Mouse (Mus musculus) olfactory bulb, adult 2 months (tissue): ENCODE results near the gene Fbn1. TPM values are rescaled to one million over a fixed set of nuclear protein-coding genes. Genes with fewer than 3 reads are reported as not detected.

Source experiments
- H3K27ac ChIP-seq: fragments of 200-500 bp; 2 replicates; pipeline ENCODE4 v1.5.1; 2012; ENCODE audit warnings: low read depth, low read length; ENCODE audit not compliant: insufficient read depth
- H3K4me1 ChIP-seq: fragments of 200-500 bp; 2 replicates; pipeline ENCODE4 v1.6.1; 2012; ENCODE audit warnings: low read length; ENCODE audit not compliant: control insufficient read depth, insufficient read depth
- H3K4me3 ChIP-seq: fragments of 200-500 bp; 2 replicates; pipeline ENCODE4 v1.5.1; 2012; ENCODE audit warnings: mild to moderate bottlenecking, low read depth, low read length, moderate library complexity; ENCODE audit not compliant: insufficient read depth
- CTCF ChIP-seq: fragments of 200-500 bp; IDR thresholded peaks from 2 replicates; pipeline ENCODE4 v1.5.1; 2012; ENCODE audit warnings: low read depth, mild to moderate bottlenecking, low read length, moderate library complexity; ENCODE audit not compliant: insufficient read depth
- POLR2A ChIP-seq: fragments of 200-500 bp; IDR thresholded peaks from 2 replicates; pipeline ENCODE4 v1.6.1; 2012; ENCODE audit warnings: mild to moderate bottlenecking, low read depth, low read length, moderate library complexity; ENCODE audit not compliant: insufficient read depth
- WGBS: fragments of 180-500 bp; shearing (Covaris S2); methylation state at CpG from one replicate; pipeline ENCODE4 v1.1.7; 2018; 5-methylcytosine and 5-hydroxymethylcytosine counted together
- polyA plus RNA-seq: library from polyadenylated mRNA; stranded (reverse); fragments of >200 nt; gene quantifications from 2 replicates; pipeline ENCODE4 v1.2.4, GENCODE M21; 2012; ENCODE audit warnings: low replicate concordance; ENCODE audit not compliant: missing spikeins, insufficient read depth, insufficient read length

The Fbn1 gene
- not detected in 2 replicates for polyA plus RNA-seq

DNA sequence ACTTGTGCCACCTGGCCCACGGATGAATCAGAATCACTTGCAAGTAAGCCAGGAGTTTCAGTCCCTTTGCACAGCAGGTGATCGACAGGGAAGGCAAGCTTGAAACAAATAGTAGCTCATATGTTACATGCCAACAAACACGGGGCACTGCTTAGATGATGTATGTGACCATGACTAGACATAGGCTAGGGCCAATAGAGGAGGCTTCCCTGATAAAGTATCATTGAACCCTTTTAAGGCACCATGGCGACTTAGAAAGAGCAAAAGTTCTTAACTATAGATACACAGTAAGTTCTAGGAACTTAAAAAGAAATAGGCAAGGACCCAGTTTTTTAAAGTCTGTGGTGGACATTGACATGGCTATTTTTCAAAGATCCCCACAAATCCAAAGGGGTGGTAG is at the start of gene Fbn1:
Gene Fbn1 (minus strand): TSS at position 101 of the 400 bp plus-strand sequence.
- Histone ChIP-seq H3K4me3 (peak within 1 kb of the TSS; percentile 27), H3K27ac (no peak within 1 kb of the TSS), H3K4me1 (peaks cover 16% of the 10 kb centered on the region)
- TF ChIP-seq POLR2A (no peak), CTCF (no peak)
- WGBS: 89% methylated on average over 4 of the region's 4 CpGs

DNA sequence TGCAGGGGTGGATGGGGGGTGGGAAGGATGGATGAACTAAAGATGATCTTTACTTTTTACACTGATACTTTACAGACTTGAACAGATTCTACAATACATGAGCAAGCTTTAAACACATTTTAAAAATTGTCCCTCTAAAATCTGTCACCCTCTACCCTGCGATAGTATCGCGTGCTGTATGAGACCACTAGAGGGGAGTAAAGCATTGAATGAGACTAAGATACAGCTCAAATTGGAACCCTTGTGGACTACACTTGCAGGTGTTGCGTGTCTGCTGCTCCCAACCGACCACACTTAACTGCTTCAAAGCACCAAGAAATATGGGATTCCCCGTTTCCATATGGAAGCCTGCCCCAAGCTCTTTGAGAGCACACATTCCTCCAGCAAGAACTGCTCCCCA is 48.0 kb upstream of the Fbn1 start:
- no peak for TF ChIP-seq CTCF
- no peak for TF ChIP-seq POLR2A
- Histone ChIP-seq H3K4me1 (no peaks in the 10 kb centered on the region), H3K4me3 (no peak overlapping the region), H3K27ac (no peak overlapping the region)
- WGBS: 74% methylated on average over 6 of the region's 6 CpGs

- no peak overlapping the region for H3K4me3 ChIP-seq
- WGBS: 75% methylated on average over 1 of the region's 1 CpGs
- H3K4me1 ChIP-seq: no peaks in the 10 kb centered on the region
- TF ChIP-seq POLR2A (no peak), CTCF (no peak)
- no peak overlapping the region for H3K27ac ChIP-seq
Observed at GRCm38 (mm10) chr2:125548806-125549578, 41.2 kb upstream of the Fbn1 start.

GRCm38 (mm10) chr2:125544986-125545385 is 37.2 kb upstream of the Fbn1 start:
- Histone ChIP-seq H3K27ac (no peak overlapping the region), H3K4me1 (no peaks in the 10 kb centered on the region), H3K4me3 (no peak overlapping the region)
- WGBS: 90% methylated on average over 3 of the region's 3 CpGs
- no peak for TF ChIP-seq CTCF
- no peak for TF ChIP-seq POLR2A

DNA sequence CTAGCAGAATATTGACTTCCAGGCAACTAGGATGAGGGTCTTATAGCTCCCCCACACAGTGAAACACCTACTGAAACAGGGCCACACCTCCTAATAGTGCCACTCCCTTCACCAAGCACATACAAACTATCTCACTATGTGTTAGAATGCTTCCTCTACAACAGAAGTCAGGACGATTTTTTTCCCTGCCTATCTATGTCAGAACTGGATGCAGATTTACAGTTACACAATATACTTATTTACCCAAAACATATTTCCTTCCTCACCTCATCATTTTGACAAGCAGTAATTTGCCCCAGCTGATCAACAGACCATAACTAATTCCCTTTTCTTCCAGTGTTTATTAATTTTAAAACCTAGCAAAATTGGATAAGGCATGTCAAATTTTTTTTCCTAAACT is 35.9 kb upstream of the Fbn1 start:
- H3K4me3 ChIP-seq: no peak overlapping the region
- TF ChIP-seq POLR2A (no peak), CTCF (no peak)
- no peaks in the 10 kb centered on the region for H3K4me1 ChIP-seq
- WGBS: 74% methylated on average over 1 of the region's 1 CpGs
- no peak overlapping the region for H3K27ac ChIP-seq

- TF ChIP-seq CTCF (no peak), POLR2A (no peak)
- WGBS: 84% methylated on average over 7 of the region's 7 CpGs
- no peaks in the 10 kb centered on the region for H3K4me1 ChIP-seq
- H3K27ac ChIP-seq: no peak overlapping the region
- H3K4me3 ChIP-seq: no peak overlapping the region
Observed at GRCm38 (mm10) chr2:125541451-125541850, 33.7 kb upstream of the Fbn1 start.

DNA sequence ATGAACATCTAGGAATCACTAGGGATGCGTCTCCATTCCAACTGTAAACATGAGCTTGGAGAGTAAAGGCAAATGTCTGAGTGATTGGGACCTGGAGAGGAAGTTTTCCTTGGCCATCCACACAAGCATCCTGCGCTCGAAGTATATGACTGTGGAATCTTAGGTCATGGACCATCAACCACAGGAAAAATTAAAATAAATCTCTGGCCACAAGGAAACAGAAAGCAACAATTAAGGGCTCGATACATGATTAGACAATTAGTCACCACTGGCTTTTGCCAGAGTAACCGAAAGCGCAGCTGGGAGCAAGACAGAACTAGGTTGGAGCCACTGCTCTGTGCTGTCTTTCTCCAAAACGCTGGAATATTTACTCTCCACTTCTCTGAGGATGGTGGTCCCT is 32.8 kb upstream of the Fbn1 start:
- no peak overlapping the region for H3K4me3 ChIP-seq
- no peaks in the 10 kb centered on the region for H3K4me1 ChIP-seq
- 67% methylated on average over 7 of the region's 7 CpGs for WGBS
- H3K27ac ChIP-seq: no peak overlapping the region
- no peak for TF ChIP-seq CTCF

- Histone ChIP-seq H3K4me3 (no peak overlapping the region), H3K4me1 (no peaks in the 10 kb centered on the region), H3K27ac (no peak overlapping the region)
- WGBS: 89% methylated on average over 3 of the region's 3 CpGs
- no peak for TF ChIP-seq CTCF
- TF ChIP-seq POLR2A: no peak
Observed at GRCm38 (mm10) chr2:125539640-125540039, 31.8 kb upstream of the Fbn1 start.

DNA sequence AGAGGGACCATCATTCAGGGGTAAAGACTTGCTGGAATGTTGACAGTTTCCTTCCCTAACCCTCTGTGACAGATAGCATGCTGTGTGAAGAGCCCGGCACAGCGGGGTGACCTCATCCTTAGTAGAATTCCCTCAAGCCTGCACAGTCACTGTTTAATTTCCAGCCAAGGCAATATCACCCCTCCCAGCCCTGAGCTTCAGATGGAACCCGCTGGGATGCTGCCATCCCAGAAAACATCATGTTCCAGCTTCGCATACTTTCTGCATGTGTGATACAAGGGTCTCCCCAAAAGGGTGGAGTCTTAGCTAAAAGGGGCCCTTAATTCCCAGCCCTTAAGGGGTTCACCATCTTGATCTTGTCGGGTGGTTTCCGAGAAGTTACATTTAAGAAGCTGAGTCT is 22.9 kb upstream of the Fbn1 start:
- TF ChIP-seq POLR2A: no peak
- TF ChIP-seq CTCF: no peak
- no peaks in the 10 kb centered on the region for H3K4me1 ChIP-seq

GRCm38 (mm10) chr2:125526566-125526965 is 18.8 kb upstream of the Fbn1 start:
- H3K27ac ChIP-seq: no peak overlapping the region
- WGBS: 90% methylated on average over 5 of the region's 5 CpGs
- no peaks in the 10 kb centered on the region for H3K4me1 ChIP-seq
- no peak overlapping the region for H3K4me3 ChIP-seq
- TF ChIP-seq POLR2A (no peak), CTCF (no peak)

More for the DNA sequence above, 22.9 kb upstream of the Fbn1 start:
- Histone ChIP-seq H3K4me3 (no peak overlapping the region), H3K27ac (no peak overlapping the region)
- WGBS: 74% methylated on average over 6 of the region's 6 CpGs
